Mouse (Mus musculus) heart, embryonic 14.5 days (tissue): ENCODE measurements around the gene Pax3. TPM values are rescaled to one million over a fixed set of nuclear protein-coding genes. Genes with fewer than 3 reads are reported as not detected.

ENCODE experiments used
- ATAC-seq: fragments of 200-750 bp; cut with Nextera tagmentation; 2 replicates; pipeline ENCODE4 v1.8.0; 2017; ENCODE audit warnings: low read depth, moderate TSS enrichment; ENCODE audit not compliant: insufficient number of reproducible peaks, insufficient read depth, low FRiP score
- H3K27ac ChIP-seq, 2 experiments: fragments of 200-500 bp in 1 of 2; fragments of 300-500 bp in 1 of 2; sonication (generic) in 1 of 2; replicated peaks in 1 of 2; 2 replicates each; pipeline ENCODE4 v1.5.1; 2012 to 2014; ENCODE audit warnings: low read depth in 2 of 2, low read length in 2 of 2, control low read depth in 1 of 2, mild to moderate bottlenecking in 1 of 2, mixed read lengths in 1 of 2; ENCODE audit not compliant: control insufficient read depth in 1 of 2, insufficient read depth in 1 of 2
- H3K27me3 ChIP-seq: fragments of 300-500 bp; sonication (generic); 2 replicates; pipeline ENCODE4 v1.6.1; 2014; ENCODE audit warnings: mild to moderate bottlenecking, low read length, control low read depth; ENCODE audit not compliant: control insufficient read depth, insufficient read depth
- H3K36me3 ChIP-seq: fragments of 300-500 bp; sonication (generic); 2 replicates; pipeline ENCODE4 v1.6.1; 2014; ENCODE audit warnings: mild to moderate bottlenecking, control low read depth, low read length, mixed read lengths; ENCODE audit not compliant: control insufficient read depth, insufficient read depth
- H3K4me1 ChIP-seq, 2 experiments: fragments of 200-500 bp in 1 of 2; fragments of 300-500 bp in 1 of 2; sonication (generic) in 1 of 2; 2 replicates each; pipeline ENCODE4 v1.6.1; 2012 to 2014; ENCODE audit warnings: low read length in 2 of 2, control low read depth in 1 of 2, mixed read lengths in 1 of 2; ENCODE audit not compliant: control insufficient read depth in 2 of 2, insufficient read depth in 2 of 2
- H3K4me2 ChIP-seq: fragments of 300-500 bp; sonication (generic); 2 replicates; pipeline ENCODE4 v1.6.1; 2014; ENCODE audit warnings: mild to moderate bottlenecking, low read length
- H3K4me3 ChIP-seq, 2 experiments: fragments of 200-500 bp in 1 of 2; fragments of 300-500 bp in 1 of 2; sonication (generic) in 1 of 2; 2 replicates each; pipeline ENCODE4 v1.5.1; 2012 to 2014; ENCODE audit warnings: low read length in 2 of 2, mild to moderate bottlenecking in 2 of 2, control low read depth in 1 of 2, low read depth in 1 of 2, moderate library complexity in 1 of 2; ENCODE audit not compliant: control insufficient read depth in 1 of 2, insufficient read depth in 1 of 2
- H3K9ac ChIP-seq: fragments of 300-500 bp; sonication (generic); 2 replicates; pipeline ENCODE4 v1.6.1; 2014; ENCODE audit warnings: mild to moderate bottlenecking, low read length
- H3K9me3 ChIP-seq: fragments of 300-500 bp; sonication (generic); 2 replicates; pipeline ENCODE4 v1.6.1; 2016; ENCODE audit warnings: low read length, control low read depth; ENCODE audit not compliant: control insufficient read depth
- WGBS: fragments of 180-500 bp; shearing (Covaris S2); extraction: QIAGEN DNeasy Blood & Tissue Kit; methylation state at CpG from one replicate; pipeline ENCODE4 v1.1.7; 2014; 5-methylcytosine and 5-hydroxymethylcytosine counted together
- polyA plus RNA-seq: library from polyadenylated mRNA; unstranded; fragments of >200 nt; fragmentation: Nextera tagmentation; extraction: Ambion mirVana; gene quantifications from 2 replicates; pipeline ENCODE4 v1.2.1, GENCODE M21; 2014

Gene Pax3
- polyA plus RNA-seq, 1 experiment from 2014 or later = 0.08 TPM

DNA sequence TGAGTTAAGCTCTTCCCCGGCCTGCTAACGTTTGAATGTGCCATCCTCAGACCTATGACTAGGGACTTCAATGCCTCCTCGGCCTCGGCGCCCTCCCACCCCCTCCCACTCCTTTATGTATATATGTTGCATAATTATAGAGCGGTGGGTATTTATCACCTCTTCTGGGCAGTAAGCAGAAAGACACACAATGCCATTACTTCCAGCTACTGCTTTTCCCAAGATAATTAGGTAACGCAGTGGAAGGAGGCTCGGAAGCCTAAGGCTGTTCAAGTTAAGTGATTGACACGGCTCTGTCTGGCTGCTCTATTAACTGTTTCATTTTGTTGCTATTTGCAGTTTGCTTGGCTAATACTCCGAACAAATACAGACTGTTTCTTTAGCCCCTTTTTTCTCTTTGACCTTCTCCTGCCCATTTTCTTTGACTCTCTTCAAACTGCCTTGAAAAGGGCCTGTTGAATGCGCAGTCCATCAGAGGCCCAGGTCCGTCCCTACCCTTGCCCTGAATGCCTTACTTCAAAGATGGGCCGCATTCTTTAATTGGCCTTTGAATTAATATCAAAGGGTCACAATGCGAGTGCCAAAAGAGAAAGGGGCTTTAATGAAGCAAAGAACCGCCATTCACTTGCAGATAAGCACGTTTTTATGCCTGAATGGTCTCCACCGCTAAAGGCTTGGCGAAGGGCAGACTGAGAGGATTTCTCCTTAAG, 29.2 kb downstream of the Pax3 start:
- Histone ChIP-seq H3K27ac (no peak overlapping the region), H3K4me1 (no peaks in the 10 kb centered on the region), H3K36me3 (no peaks in the 10 kb centered on the region), H3K9me3 (no peaks in the 10 kb centered on the region), H3K4me2 (no peak overlapping the region), H3K9ac (no peak overlapping the region), H3K27me3 (peaks cover 19% of the 10 kb centered on the region), H3K4me3 (no peak overlapping the region)
- no peak for ATAC-seq
- WGBS = 69% methylated on average over 18 of the region's 18 CpGs

DNA sequence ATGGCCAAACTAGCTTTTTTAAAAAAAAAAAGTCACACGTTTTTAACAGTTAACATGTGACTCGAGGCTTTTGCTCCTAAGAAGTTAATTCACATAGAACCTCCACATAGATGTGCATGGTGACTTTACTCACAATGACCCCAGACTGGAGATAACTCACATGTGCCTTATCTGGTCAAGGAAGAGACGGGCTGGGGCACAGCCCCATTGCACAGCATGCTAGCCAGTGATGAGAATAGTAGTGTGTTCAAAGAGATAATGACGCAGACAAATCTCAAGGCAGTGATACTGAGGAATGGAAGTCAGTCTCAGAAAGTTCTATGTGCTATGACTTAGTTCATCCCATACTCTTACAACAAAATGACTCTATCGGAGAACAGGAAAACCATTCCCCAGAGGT, 35.2 kb downstream of the Pax3 start:
- Histone ChIP-seq H3K4me1 (no peaks in the 10 kb centered on the region), H3K27ac (no peak overlapping the region), H3K9ac (no peak overlapping the region), H3K9me3 (no peaks in the 10 kb centered on the region), H3K27me3 (peaks cover 6% of the 10 kb centered on the region), H3K4me3 (no peak overlapping the region), H3K36me3 (no peaks in the 10 kb centered on the region), H3K4me2 (no peak overlapping the region)
- 73% methylated on average over 5 of the region's 5 CpGs for WGBS
- ATAC-seq = no peak

- Histone ChIP-seq H3K4me3 (no peak overlapping the region), H3K4me1 (no peaks in the 10 kb centered on the region), H3K9me3 (no peaks in the 10 kb centered on the region), H3K4me2 (no peak overlapping the region), H3K9ac (no peak overlapping the region), H3K36me3 (no peaks in the 10 kb centered on the region), H3K27me3 (peaks cover 8% of the 10 kb centered on the region), H3K27ac (no peak overlapping the region)
- WGBS = 39% methylated on average over 6 of the region's 6 CpGs
- no peak for ATAC-seq
These were observed 39.0 kb downstream of the Pax3 start for GRCm38 (mm10) chr1:78157930-78158329.

GRCm38 (mm10) chr1:78155796-78156195, 41.1 kb downstream of the Pax3 start:
- H3K4me2 ChIP-seq = no peak overlapping the region
- no peak overlapping the region for H3K4me3 ChIP-seq
- no peak for ATAC-seq
- no peaks in the 10 kb centered on the region for H3K9me3 ChIP-seq
- no peak overlapping the region for H3K27ac ChIP-seq
- WGBS = 86% methylated on average over 4 of the region's 4 CpGs
- H3K27me3 ChIP-seq = peaks cover 8% of the 10 kb centered on the region
- no peaks in the 10 kb centered on the region for H3K36me3 ChIP-seq
- H3K9ac ChIP-seq = no peak overlapping the region
- H3K4me1 ChIP-seq = no peaks in the 10 kb centered on the region

GRCm38 (mm10) chr1:78148011-78148623, 48.8 kb downstream of the Pax3 start:
- Histone ChIP-seq H3K9me3 (no peaks in the 10 kb centered on the region), H3K27ac (no peak overlapping the region), H3K4me3 (no peak overlapping the region), H3K4me1 (no peaks in the 10 kb centered on the region), H3K27me3 (peaks cover 30% of the 10 kb centered on the region), H3K36me3 (no peaks in the 10 kb centered on the region), H3K4me2 (no peak overlapping the region), H3K9ac (no peak overlapping the region)
- no peak for ATAC-seq
- 57% methylated on average over 2 of the region's 2 CpGs for WGBS

DNA sequence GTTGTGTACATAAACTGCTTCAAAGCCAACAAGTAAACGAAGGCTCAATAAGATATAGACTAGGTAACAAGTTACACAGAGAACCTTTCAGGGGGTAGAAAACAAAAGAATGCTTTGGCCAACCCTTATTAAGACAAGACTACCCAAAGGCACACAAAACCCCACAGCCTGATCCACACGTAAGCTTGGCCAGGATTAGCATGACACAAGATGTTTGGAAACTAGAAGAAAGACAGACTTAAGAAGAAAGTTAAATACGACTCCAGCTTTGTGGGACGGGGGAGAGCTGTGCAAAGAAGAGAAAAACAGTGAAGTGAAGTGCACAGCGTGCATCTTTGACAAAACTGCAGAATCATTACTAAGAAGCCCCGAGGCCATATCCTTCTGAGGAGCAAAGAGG, 53.5 kb downstream of the Pax3 start:
- ATAC-seq = no peak
- H3K4me2 ChIP-seq = no peak overlapping the region
- no peak overlapping the region for H3K4me3 ChIP-seq
- no peaks in the 10 kb centered on the region for H3K9me3 ChIP-seq
- no peak overlapping the region for H3K9ac ChIP-seq
- H3K36me3 ChIP-seq = no peaks in the 10 kb centered on the region
- H3K27ac ChIP-seq = no peak overlapping the region
- H3K27me3 ChIP-seq = peaks cover 70% of the 10 kb centered on the region
- 77% methylated on average over 6 of the region's 6 CpGs for WGBS
- peaks cover 4% of the 10 kb centered on the region in 2 experiments; a peak in 1 of 4 replicates for H3K4me1 ChIP-seq

- Histone ChIP-seq H3K4me2 (no peak overlapping the region), H3K27me3 (peaks cover 75% of the 10 kb centered on the region), H3K4me3 (no peak overlapping the region), H3K9me3 (no peaks in the 10 kb centered on the region), H3K9ac (no peak overlapping the region), H3K27ac (no peak overlapping the region), H3K4me1 (peaks cover 4% of the 10 kb centered on the region in 2 experiments; a peak in 1 of 4 replicates), H3K36me3 (no peaks in the 10 kb centered on the region)
- 61% methylated on average over 6 of the region's 6 CpGs for WGBS
- ATAC-seq = no peak
These were observed 54.0 kb downstream of the Pax3 start for GRCm38 (mm10) chr1:78142912-78143311.
